Mouse (Mus musculus) 416B (cell line): ENCODE results near the gene Pxdn.

Experiments used
- DNase-seq: peaks from one replicate; pipeline ENCODE4 v3.0.0; 2011; ENCODE audit warnings: low read depth

The Pxdn gene

DNA sequence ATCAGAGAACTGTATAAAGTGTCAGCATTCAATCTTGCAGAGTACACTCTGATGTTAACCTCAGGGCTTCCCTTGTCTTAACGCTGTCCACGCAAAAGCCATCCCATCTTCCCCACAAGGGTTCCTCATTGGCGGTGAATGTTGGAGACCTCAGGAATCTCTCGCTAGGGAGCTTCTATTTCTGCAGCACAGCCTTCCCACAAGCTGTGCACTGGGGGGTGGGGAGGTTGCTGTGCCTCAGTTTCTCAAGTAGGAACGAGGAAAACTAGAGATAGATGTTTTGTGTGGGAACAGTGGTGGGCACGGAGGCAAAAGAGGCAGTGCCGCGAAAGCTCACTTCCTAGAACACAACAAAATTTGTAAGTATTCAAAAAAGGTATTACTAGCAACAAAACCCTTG, at the start of gene Pxdn:
TSS of gene Pxdn (plus strand) at position 301 of the 400 bp plus-strand sequence.
- no peak for DNase-seq

DNA sequence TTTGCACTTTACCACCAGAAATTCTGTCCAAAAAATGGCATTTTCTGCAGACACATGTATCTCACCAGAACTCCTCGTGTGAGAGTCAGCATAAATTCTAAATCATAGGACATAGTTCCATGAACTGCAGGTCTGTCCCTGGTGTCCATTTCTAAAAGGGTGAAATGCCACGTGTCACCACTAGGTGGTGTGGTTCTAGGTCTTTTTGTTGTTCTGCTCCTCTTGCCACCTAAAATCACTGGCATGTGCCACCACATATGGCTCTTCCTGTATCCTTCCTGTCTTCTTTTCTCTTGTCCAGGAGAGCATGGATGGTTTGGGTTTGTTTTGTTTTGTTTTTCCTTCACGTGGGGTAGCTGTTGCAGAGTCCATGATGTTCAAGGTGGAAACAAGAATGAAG, 42.7 kb upstream of the Pxdn start:
- DNase-seq = peak; percentile 25

- DNase-seq = no peak
Observed at GRCm38 (mm10) chr12:29897533-29898085, 39.8 kb upstream of the Pxdn start.

- no peak for DNase-seq
Observed at GRCm38 (mm10) chr12:29904101-29904874, 33.1 kb upstream of the Pxdn start.

- peak; percentile 13 for DNase-seq
Observed at GRCm38 (mm10) chr12:29907056-29907455, 30.4 kb upstream of the Pxdn start.

DNA sequence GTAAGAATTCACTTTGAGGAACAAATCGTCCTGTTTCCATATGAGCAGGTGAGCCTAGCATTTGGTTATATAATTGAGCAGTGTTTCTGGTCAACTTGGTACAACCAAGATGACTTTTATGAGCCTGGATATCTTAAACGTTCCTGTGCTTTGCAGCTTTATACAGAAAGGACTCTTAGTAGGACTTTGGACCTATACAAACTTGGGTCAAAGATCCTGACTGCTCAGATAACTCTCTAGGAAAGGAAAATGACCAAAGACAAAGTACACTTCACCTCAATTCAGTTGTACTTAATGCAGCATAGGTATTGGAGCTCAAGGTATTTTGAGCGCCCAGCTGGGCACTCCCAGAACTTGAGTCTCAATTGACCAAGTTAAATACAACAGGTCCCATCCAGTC, 21.3 kb upstream of the Pxdn start:
- no peak for DNase-seq

DNA sequence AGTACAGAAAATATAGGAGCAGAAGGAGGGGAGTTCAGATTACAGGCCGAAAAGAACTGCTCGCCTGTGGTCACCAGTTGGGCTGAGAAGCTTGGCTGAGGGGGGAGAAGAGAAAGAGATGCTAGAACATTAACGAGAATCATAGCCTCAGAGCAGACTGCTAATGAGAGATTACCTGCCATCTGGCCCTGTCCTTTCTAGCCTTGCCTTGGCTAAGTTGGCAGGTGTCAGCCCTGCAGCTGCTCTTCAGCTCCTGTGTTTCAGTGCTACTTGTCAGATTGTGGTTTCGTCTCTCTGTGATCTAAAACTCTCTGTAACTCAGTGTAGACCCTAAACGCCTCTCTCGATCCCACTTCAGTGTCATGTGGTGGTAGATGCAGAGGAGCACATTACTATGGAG, 20.6 kb upstream of the Pxdn start:
- no peak for DNase-seq

DNA sequence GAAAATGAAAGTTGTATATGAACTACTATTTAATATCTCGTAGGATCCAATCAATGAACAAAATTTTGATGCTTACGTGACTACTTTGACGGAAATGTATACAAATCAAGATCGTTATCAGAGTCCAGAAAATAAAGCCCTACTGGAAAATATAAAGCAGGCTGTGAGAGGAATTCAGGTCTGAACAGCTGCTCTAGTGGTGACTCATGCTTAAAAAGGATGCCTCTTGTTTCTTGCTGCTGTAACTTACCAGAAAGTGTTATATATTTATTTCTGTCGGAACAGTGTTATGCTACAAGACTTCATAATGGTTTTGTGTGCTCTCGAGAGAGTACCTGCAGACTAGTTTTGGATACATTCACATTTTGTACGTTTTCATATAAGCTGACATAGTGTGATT, 17.1 kb upstream of the Pxdn start:
- DNase-seq = no peak

DNA sequence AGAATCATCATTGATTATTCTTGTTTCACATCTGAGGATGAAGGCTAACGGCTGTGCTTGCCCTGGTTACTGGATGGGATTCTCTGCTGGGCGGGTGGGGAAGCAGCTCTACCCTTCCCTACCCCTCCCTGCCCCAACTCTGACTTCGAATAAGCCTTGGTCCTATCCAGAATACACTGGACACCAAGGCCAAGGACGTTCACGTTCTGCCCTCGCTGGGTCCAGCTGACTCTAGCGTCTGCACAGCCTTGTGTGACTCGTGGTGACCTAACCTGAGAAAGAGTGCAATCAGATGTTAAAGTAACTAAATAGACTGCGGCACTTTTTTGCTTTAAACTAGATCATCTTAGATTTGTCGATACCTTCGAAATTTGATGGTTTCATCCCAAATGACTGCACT, 15.9 kb upstream of the Pxdn start:
- DNase-seq = no peak

GRCm38 (mm10) chr12:29926896-29927295, 10.5 kb upstream of the Pxdn start:
- DNase-seq = peak; percentile 5

GRCm38 (mm10) chr12:29930591-29930990, 6.8 kb upstream of the Pxdn start:
- DNase-seq = no peak

DNA sequence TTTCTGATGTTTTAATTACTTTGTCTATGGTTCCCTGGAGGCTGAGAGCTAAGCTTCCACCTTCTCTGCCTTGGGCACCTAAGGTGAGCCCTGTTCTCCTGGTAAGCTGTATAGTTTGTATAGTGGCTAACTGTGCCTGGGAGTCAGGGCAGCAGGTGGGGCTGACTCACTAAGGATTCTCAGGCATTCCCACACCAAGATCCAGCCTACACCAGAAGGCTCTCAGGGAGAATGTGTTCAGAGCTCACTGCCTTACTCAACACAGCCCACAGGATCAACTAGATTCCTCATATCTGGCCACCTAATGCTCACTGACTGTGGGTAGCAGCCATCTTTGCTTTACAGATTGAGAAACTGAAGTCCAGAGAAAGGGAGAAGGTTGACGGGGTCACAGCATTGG, 4.5 kb upstream of the Pxdn start:
- no peak for DNase-seq

DNA sequence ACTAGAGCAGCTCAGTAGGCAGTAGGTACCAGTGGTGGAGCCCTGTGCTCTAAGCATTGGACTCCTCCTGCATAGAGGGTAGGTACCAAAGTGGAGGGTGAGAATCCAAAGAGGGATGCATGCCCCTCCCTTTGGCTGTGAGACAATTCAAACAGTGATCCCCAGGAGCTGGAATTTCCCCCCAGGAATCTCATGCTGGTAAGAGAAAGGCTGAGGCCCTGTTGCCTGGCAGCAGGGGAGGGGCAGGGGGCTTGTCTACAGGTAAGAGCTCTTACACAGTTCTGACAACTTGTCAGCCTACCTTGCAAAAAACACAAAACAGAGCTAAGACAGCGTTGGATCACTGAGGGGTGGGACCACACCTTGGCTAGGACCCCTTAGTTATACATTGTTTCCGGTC, 3.9 kb upstream of the Pxdn start:
- DNase-seq = no peak

DNA sequence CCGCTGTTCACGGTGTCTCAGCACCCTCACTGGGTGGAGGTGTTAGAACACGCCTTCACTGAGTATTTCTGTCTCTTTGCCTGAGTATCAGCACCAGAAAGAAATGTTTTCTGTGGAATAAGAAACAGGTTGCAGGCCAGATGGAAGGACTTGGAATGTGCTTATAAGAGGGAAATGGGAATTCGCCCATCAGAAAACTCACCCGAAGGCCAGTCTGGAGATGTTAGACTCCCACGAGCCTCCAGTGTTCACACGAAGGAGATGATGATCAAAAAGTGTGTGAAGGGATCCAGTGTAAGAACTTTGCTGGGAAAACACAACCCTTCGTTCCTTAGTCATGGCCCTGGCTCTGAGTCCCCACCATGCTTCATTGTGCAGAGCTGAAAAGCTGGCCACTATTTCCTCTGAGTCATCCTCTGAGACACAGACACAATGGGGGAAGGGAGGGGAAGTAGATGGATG, 3.3 kb upstream of the Pxdn start:
- DNase-seq = peak; percentile 23

DNA sequence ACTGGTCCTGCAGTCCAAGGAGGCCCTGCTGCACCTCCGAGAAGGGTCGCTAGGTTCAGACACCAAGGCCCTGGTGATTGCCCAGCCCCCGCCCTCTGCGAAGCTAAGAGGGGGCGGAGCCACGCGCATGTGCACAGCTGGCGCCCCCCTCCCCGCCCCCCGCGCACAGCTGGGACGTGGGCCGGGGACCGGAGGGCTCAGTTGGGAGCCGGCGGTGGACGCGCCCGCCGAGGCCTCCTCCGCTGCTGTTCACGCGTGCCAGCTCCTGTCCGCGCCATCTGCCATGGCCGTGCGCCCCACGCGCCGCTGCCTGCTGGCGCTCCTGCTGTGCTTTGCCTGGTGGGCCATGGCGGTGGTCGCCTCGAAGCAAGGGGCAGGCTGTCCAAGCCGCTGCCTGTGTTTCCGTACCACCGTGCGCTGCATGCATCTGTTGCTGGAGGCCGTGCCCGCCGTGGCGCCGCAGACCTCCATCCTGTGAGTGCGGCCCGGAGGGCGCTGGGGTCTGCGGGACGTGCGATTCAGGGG, 505 bp downstream of the Pxdn start:
- DNase-seq = no peak

- DNase-seq = no peak
Observed at GRCm38 (mm10) chr12:29938376-29939041, 1.1 kb downstream of the Pxdn start.

GRCm38 (mm10) chr12:29939261-29939671, 1.9 kb downstream of the Pxdn start:
- DNase-seq = no peak

- DNase-seq = no peak
Observed at GRCm38 (mm10) chr12:29942435-29942834, 5.0 kb downstream of the Pxdn start.

DNA sequence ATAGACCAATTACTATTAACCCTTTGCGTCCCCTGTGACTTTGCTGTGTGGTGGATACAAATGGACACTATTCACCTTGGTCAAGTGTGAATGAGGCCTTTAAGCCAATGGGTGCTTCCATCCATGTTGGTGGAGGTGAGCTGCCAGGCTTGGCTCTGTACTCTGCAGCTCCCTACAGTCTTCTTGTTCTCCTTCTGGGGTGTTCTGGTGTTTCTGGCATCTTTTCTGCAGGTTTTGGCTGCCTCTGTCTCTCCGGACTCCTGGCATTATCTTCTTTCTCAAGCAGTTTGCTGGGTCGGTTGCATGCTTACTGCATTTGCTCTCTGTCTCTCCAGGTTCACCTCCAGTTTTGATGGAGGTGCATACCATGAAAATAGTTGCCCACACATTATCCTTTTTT, 7.2 kb downstream of the Pxdn start:
- no peak for DNase-seq

- no peak for DNase-seq
Observed at GRCm38 (mm10) chr12:29945182-29945743, 7.9 kb downstream of the Pxdn start.

- DNase-seq = no peak
Observed at GRCm38 (mm10) chr12:29951043-29951442, 13.6 kb downstream of the Pxdn start.

DNA sequence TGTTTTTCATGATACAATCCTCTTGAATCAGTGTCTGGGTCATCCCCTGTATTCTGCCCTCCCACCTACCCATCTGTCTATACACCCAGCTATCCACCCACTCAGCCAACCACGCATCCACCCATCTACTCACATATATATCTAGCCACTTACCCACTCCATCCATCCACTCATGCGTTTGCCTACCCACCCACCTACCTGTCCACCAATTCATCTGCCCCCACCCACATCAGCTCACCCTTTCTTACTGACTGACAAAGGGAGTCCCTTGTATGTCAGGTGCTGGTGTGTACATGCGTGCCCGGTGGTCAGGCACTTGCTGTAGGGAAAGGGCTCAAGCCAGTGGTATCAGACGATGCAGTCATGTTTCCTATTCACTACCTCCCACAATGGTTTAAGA, 14.1 kb downstream of the Pxdn start:
- DNase-seq = no peak

DNA sequence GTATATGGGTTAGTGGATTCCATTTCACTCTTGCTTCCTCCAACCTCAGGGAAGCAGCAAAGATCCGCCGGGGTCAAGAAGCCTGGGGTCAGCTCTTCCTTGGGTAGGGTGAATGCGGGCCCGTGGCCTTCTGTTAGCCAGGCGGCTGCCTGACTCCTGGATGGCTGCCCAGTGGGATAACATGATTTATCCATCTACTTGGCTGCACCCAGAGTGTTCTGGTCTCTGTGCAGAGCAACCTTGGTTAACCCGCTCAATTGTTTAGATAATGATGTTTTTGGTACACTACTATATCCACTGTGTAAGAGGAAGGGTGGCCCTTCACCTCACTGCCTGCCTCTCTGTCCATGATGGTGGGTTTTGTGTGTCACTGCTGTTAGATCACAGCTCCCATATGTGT, 14.7 kb downstream of the Pxdn start:
- DNase-seq = no peak
